Mouse (Mus musculus): Measurements from ENCODE around the gene March7.

DNA sequence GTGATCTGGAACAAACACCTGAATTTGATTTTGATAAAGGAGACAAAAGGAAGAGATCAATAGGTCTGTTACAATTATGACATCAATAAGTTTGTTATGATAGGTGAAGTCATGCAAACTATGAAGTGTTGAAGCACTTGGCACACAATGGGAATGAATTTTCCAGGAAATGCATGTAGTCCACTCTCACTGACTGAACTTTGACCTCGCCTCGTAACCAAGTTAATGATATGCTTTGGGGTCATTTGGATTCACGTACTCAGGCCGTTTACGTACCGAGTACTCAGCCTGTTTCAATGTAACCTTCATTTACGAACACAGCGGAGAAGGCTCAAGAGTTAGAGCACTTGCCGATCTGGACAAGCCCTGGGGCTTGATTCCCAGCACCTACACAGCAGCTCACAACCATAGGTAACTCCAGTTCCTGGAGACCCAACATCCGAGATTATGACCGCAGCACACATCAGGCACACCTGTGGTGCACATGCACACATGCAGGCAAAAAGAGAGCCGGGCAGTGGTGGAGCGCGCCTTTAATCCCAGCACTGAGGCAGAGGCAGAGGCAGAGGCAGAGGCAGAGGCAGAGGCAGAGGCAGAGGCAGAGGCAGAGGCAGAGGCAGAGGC, 60.3 kb downstream of the March7 start:
- no peak for TF ChIP-seq CTCF (IDR thresholded peaks at IDR 0.05)
- no peak for TF ChIP-seq POLR2A (IDR thresholded peaks at IDR 0.05; ENCODE audit: insufficient read depth, low read depth, low read length)

All from heart, adult 2 months (tissue).